Mouse (Mus musculus) adrenal gland, postnatal 10 days (tissue): ENCODE data around the gene Zfp513. TPM values are rescaled to one million over a fixed set of nuclear protein-coding genes. Genes with fewer than 3 reads are reported as not detected.
"Not testable (repeated sequence)": the region's sequence is repeated elsewhere in the genome, so short reads cannot be mapped to it uniquely, and the experiment has no call there.

Experiments
- DNase-seq: peaks from one replicate; pipeline ENCODE4 v3.0.0; 2021; ENCODE audit warnings: mixed read lengths
- long read RNA-seq, 2 experiments: library from polyadenylated mRNA; stranded (forward); transcript quantifications; one replicate each; pipeline ENCODE4 v2.0.0; 2021
- total RNA-seq, 2 experiments: library from RNA; stranded (reverse); gene quantifications; 2 replicates each; pipeline ENCODE4 v1.2.3; 2021

The Zfp513 gene
- 10 to 100 TPM; 23.0 to 23.7 TPM for total RNA-seq
- long read RNA-seq, experiment 1, transcript Zfp513-202 (4 exons, 2,228 nt): major isoform, 45 of 79 reads
- long read RNA-seq, experiment 1, partial matches to known transcripts: 8 of 79 reads
- long read RNA-seq, experiment 1, other reads (novel, unspliced or antisense): 22 of 79 reads
- long read RNA-seq, experiment 2, transcript Zfp513-201 (3 exons, 2,213 nt): minor isoform, 5 of 46 reads
- long read RNA-seq, experiment 2, transcript Zfp513-202 (4 exons, 2,228 nt): major isoform, 26 of 46 reads
- long read RNA-seq, experiment 2, partial matches to known transcripts: 3 of 46 reads
- long read RNA-seq, experiment 2, other reads (novel, unspliced or antisense): 12 of 46 reads

DNA sequence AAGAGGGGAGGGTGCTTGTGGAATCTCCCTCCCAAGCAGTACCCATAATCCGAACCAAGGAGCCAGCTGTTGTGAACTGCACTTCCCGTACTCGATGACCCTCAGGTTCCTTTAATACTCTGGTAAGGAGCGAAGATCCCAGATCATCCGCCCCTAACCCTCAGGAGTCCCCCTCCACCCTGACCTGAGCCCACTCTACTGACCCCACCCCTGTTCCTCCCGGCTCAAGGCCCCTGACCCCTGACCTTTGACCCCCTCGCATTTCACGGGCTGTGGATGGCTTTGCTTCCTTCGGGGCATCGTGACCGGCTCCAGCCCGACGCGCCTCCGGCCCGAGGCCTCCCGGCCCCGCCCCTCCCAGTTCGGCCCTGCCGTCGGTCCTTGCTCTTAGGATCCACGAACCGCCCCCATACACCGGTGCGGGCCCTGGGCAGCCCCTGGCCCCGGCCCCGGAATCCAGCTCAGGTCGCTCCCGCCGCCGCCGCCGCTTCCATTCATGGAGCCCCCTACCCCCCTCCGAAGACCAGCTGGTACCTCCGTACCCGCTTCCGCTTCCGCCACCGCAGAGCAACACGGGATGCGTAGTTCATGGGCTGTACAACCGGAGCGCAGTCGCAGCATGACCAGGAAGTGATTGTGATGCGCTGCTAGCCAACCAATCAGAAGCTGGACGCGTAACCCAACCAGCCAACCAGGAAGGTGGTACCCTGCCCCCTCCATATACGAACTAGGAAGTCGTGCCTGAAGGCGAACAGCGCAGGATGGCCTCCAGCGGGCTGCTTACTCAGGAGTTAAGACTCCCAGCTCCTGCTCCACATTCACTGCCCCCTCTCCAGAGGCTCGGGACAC lies at the start of gene Zfp513:
Gene Zfp513 (minus strand): TSS at position 562 of the 849 bp plus-strand sequence.
- DNase-seq: peak; percentile 96

DNA sequence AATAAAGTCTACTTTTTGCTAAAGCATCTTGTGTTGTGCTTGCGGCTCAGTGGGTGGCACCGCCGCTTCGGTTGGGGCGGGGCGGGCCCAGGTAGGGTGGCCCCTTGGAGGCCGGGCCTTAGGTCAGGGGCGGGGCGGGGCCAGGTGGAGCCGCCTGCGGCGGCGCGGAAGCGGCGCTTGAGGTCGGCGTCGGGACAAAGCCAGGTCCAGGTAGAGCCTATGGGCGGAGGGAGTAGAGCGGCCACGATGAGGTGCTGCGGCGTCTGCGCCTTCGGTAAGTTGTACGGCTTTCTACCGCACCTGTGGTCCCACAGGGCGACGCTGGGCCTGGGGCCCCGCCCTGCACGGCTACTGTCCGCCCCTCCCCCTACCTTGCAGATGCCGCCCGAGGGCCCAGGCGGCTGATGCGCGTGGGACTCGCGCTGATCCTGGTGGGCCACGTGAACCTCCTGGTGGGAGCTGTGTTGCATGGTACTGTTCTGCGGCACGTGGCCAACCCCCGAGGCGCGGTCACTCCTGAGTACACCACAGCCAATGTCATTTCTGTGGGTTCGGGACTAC lies 49.5 kb upstream of the Zfp513 start, which contains the start of gene Krtcap3:
Gene Krtcap3 (plus strand): TSS at position 151 of the 561 bp plus-strand sequence.
- DNase-seq: no peak

DNA sequence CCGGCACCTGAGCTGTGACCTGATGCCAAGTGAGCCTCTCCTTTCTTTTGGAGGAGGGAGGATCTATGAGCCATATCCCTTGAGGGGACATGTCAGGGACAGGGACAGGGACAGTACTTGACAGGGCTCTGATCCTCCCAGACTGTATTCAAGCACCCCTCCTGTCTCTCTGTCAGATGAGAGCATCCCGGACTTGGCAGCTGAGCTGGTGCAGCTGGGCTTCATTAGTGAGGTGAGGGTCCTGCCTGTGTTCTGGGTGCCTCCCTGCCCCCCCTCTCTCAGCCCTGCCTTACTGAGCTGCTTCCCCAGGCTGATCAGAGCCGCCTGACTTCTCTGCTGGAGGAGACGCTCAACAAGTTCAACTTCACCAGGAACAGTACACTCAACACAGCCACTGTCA lies 48.6 kb upstream of the Zfp513 start:
- DNase-seq: no peak

DNA sequence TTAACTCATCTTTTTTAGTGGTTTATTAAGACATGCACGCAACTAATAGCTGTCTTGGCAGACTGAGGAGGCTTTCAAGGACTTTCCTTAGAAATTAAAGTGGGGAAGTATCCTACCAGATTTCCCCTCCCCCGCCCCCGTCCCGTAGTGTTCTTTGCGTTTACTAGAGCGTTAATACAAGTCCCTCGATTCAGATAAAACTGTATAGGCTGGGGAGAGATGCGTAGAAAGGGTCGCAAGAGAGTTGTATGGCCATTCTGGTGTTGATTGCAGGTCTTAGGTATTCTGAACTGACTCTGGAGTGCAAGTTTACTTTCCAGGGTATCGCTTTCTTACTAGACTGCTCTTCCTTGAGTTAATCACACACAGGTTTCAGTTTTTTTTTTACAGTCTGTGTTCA lies 40.1 kb upstream of the Zfp513 start:
- DNase-seq: no peak

DNA sequence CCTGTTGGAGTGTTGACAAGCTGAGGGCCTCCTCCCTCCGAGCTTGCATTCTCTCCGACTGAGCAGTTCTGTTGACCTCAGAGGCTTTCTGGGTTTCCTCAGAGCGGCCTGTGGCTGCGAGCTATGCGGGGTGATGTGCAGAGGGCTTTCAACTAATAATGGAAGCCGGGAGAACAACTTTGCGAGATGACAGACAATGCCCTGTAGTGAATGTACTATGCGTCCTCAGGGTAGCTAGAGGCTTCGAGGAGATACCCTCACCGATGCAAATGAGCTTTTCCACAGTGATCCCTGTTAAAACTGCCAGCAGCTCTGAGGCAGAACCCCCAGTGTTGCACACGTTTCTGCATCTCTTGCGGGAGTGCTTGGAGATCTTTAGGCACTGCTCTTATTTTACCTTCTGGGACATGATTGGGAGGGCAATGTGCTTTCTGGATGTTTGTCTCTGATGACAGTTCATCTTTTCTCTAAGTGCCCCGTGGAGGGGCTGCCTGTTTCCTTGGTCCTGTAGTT lies 39.5 kb upstream of the Zfp513 start:
- DNase-seq: no peak

DNA sequence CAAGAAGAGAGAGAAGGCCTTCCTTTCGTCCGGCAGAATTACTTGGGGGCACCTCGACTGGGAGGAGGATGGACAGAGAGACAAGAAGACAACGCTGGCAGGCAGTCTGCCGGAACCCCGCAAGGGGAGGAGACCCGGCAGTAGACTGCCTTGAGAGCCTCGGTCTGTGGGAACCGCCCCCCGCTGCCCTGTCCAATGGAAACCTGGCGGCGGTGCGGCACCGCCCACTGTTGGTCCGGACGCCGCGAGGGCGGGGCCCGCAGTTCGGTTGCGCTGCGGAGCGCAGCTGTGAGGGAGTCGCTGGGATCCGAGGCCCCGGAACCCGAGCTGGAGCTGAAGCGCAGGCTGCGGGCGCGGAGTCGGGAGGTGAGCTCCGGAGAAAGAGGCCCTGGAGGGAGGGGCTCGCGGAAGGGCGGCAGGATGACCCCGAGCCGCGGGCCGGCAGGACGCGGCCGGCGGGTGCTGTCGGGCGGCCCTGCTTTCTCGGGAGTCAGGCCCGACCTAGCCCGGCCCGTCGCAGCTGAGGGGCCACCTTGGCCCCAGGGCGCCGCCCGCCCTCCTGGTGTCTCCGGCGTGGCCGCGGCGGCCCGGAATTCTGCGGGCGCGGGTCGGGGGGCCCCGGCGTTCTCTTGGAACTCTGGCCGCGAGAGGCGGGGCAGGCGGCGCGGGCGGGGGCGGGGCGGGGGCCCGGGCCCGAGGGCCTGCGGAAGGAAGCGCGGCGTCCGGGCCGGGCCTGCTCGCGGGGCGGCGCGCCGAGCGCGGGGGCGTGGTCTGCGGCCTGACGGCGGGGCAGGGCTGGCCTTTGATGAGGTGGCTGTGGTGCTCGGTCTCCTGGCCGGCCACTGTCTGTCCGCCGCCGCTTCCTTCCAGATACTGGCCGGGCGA lies 38.8 kb upstream of the Zfp513 start, which contains the start of the genes Nrbp1 and Gm9970:
Gene Nrbp1 (plus strand): TSS at position 228 of the 885 bp plus-strand sequence.
Gene Gm9970 (minus strand): TSS at position 596 of the 885 bp plus-strand sequence.
- peak; percentile 98 for DNase-seq

DNA sequence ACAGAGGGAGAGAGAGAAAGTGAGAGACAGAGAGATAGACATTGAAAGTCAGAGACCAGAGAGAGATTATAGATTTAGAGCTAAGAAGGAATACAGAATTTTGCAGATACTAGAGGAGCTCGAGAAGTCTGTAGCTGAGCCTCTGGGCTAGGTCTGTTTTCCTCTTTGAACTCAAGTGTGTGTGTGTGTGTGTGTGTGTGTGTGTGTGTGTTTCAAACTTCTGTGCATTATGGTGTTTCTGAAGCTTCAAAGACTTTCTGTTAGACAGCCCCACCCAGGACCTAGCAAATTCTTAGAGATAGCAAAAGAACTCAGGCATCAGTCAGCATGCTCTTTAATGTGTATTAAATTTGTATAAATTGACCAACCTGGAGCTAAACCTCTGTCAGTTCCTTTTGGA lies 24.5 kb upstream of the Zfp513 start:
- DNase-seq: no peak

DNA sequence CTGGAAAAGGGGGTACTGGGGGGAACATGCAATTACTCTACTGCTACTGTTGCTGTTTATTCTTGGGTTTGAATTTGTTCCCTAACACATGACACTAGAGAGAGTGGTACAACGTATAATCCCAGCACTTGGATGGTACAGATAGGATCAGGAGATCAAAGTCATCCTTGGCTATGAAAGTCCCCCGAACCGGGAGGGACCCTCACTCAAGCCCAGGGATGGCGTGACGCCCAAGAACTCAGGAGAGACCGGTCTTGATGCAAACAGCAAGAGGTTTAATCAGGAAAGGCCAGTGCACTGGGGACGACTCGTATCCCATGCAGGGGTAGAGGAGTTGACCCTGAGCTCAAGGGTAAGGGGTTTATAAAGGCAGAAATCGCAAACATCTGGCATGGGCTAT lies 20.6 kb upstream of the Zfp513 start:
- no peak for DNase-seq

DNA sequence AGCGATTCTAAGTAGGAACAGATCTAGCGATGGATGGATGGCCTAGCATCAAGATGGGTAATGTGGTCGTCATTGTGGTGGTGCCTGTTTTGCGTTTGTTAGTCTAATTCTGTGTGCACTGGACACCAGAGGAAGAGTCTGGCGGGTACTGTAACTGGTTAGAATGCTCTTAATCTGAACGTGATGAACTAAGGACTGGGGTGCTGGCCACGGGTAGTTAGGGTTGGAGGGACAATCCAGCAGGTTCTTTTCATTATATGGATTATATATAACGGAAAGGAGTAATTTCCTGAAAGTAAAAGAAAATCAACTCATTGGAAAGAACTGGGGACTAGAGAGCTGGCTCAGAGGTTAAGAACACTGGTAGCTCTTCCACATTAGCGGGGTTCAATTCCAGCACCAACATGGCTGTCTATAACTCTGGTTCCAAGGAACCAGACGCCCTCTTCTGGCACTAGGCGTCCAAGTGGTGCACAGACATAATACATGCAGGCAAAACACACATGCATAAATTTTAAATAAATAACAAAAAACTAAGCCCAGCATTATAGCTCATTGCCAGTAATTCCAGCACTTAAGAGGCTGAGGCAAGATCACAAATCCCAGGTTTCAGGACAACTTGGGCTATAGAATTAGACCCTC lies 19.3 kb upstream of the Zfp513 start:
- peak; percentile 64 for DNase-seq

DNA sequence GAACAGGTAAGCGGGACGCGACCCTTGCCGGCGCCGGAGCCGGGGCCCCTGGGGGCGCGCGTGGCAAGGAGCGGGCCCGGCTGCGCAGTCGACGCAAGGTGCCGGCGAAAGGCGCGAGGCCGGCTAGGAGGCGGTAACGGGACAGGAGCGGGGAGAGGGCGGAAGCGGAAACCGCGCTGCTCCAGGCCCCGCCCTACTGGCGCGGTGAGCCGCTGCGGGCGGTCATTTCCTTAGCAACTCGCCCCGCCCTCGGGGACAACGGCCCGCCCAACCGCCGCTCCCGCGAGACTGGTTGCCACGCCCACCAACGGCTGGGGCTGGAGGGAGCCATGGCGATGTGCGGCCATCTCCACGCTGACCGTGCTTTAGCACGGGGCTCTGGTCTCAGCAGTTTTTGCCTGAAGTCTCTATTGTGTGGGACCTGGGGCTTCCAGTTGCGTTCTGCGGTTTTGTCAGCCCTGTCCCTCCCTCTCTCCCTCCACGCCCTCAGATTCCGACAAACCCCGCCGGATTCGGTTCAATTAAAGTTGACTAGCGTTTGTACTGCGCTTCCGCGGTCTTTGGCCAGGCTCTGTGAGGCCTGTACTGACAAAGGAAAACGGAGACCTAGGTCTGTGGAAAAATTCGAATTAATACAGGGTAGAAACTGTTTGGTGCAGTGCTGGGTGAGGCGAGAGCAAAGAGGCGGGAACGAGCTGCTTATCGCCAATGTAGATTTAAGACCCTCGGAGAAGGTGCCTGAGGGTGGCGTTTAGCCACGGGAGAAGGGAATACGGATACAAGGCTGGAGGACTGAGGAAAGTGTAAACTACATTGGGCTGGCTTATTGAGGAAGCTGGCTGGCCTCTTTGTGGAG lies 18.6 kb upstream of the Zfp513 start, which contains the start of gene Ppm1g:
Gene Ppm1g (minus strand): TSS at position 240 of the 856 bp plus-strand sequence.
- DNase-seq: peak; percentile 99

DNA sequence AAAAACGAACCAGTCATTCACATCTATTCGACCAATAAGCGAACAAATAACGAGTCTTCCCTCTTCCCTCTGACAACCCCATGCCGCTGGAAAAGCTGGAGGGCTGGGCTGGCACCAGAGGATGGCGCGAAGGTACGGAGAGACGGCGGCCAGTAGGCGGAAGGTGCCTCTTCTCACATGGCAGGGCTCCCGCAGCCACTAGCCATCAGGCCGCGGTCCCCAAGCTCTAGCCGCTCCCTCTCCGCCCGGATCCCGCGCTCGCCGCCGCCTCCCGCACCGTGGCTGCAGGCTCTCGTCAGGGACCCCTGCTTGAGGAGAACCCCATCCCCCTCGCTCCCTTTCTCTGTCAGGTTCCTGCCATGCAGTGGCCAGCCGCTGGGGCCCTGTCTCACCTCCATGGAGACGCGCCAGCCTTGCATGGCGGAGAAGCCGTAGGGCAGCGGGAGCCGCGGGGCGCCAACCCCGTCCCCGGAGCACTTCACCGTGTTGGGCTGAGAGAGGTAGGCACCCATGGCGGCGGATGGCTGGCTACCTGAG lies 17.9 kb upstream of the Zfp513 start:
- peak; percentile 67 for DNase-seq

DNA sequence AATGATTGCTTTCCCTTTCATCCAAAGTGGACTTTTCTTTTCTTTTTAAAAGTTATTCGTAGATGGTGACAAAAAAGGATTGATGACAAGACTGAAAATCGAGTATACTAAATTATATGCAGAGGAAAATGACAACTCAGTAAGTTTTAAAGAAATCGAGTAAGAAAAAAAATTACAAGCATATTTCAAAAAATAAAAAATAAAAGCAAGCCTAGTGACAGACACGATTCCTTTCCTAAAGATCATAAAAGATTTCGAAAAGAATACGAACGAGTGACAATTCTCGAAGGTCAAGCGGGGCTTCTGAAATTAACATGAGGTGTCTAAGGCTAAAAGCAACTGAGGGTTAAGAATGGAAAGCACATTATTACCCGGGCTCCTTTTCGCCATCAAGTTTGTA lies 17.4 kb upstream of the Zfp513 start:
- DNase-seq: no peak

DNA sequence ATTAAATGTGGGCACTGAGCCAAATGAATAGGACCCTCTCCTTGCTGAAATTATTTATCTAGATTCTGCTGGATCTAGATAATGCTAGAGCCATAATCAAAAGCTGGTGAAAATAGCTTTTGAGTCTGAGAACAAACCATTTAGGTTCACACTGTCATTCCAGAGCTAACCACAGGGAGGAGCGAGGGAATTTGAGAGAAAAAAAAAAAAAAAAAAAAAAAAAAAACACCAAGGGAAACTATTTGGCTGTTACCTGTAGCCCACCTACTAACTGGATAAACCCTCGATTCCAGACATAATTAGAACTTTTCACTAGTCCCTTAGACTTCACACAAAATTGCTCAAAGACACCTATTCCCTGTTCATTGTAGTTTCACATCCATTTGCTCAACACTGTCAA lies 17.0 kb upstream of the Zfp513 start:
- DNase-seq: no peak

DNA sequence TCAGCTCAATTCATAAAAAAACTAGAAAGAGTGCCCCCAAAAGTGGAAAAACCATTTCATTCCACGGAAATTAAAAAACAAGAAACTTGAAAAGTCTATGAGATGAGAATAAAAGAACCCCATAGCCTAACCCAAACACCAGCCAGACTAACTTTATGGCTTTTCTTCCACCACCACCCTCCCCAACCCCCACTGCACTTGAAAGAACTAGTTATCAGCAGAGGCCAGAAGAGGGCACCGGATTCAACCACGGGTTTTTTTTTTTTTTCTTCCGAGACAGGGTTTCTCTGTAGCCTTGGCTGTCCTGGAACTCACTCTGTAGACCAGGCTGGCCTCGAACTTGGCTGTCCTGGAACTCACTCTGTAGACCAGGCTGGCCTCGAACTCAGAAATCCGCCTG lies 16.2 kb upstream of the Zfp513 start:
- DNase-seq: no peak

DNA sequence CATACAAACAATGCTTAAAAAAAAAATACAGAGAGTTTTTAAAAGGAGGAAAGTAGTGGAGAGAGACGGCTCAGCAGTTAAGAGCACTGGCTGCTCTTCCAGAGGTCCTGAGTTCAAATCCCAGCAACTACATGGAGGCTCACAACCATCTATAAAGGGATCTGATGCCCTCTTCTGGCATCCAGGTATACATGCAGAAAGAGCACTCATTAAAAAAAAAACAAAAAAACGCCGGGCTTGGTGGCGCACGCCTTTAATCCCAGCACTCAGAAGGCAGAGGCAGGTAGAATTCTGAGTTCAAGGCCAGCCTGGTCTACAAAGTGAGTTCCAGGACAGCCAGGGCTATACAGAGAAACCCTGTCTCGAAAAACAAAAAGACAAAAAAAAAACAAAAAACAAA lies 14.5 kb upstream of the Zfp513 start:
- not testable (repeated sequence) for DNase-seq

DNA sequence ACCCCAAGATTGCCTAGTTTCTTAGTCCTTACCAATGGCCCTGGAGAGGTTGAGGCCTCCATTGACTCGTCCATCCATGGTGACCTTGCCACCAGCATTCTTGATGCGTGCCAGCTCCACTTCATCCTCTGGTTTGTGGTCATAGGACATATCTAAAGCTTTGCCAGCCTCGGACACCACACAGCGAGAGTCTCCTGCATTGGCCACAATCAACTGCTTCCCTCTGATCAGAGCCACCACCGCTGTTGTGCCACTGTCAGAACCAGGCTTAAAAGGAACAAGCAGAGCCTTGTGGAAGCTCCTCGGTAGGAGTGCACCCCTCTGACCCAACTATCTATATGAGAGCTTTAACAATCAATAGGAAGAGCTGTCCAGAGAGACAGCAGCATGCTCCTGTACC lies 2.3 kb upstream of the Zfp513 start:
- no peak for DNase-seq

DNA sequence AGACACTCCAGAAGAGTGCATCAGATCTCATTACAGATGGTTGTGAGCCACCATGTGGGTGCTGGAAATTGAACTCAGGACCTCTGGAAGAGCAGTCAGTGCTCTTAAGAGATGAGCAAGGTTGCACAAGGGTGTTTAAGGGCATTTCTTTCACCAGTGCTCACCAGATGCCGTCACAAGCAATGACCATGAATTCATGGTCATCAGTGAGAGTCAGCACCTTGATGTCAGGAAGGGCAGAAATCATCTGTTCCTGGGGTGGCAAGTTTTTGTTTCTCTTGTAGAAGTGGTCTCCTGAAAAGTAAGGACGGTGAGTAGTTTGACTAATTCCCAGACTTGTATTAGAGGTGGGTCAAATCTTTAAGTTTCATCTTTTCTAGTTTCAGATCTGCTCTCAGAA lies 1.8 kb upstream of the Zfp513 start:
- no peak for DNase-seq

DNA sequence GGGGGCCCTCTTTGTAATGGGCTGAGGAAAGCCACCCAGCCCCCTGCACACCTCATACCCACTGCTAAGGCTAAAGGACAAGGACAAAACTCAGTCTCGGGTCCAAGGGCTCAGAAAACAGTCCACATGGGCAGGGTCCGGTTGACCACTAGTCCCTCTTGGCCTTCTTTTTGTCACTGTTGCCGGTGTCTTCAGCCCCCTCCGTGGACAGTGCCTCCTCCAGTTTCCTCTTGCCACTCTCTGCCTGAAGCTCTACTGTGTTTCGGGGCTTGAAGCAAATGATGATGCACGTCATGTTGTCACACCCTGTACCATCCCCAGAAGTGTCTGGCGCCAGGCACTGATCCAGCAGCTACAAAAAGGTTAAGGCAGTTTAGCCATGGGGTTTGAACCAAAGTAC lies 830 bp upstream of the Zfp513 start:
- no peak for DNase-seq

DNA sequence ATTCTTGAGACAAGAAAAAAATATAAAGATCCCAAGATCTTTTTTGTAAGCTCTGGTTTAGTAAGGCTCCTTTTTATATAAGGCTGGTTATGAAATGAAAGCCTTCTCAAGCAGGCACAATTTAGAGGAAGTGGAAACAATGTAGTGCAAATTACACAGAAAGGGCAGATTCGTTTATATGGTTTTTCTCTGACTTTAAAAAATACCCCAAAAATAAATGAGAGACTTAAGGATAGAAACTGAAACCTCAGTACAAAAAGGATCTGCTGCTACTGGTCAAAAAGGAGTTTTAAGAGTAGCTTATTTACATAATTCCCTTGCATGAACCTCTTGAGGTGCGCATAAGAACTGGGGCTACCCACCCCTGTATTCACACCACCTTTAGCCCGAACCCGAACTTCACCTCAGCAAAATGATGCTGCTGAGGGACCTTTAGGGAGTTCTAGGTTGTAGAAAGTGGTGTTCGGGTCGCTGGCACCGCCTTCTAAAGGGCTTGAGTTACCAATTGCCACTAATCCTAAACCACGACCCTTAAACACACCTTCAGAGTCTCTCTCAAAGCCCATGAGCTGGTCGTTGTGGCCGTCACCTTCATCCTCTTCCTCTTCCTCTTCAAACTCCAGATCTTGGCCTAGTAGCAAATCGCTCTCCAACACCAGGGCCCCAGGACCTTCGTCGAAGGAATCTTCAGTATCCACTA lies 911 bp downstream of the Zfp513 start:
- peak; percentile 35 for DNase-seq
